Mouse (Mus musculus) liver, adult 2 months (tissue): ENCODE measurements around the gene Insig1.

ENCODE experiments used
- CTCF ChIP-seq: fragments of 200-500 bp; IDR thresholded peaks from 2 replicates; pipeline ENCODE4 v1.5.1; 2011; ENCODE audit warnings: low read depth, low read length, control low read depth
- POLR2A ChIP-seq: fragments of 200-500 bp; IDR thresholded peaks from 2 replicates; pipeline ENCODE4 v1.6.1; 2011; ENCODE audit warnings: low read length, control low read depth; ENCODE audit not compliant: insufficient read depth; ENCODE audit errors: extremely low read depth

DNA sequence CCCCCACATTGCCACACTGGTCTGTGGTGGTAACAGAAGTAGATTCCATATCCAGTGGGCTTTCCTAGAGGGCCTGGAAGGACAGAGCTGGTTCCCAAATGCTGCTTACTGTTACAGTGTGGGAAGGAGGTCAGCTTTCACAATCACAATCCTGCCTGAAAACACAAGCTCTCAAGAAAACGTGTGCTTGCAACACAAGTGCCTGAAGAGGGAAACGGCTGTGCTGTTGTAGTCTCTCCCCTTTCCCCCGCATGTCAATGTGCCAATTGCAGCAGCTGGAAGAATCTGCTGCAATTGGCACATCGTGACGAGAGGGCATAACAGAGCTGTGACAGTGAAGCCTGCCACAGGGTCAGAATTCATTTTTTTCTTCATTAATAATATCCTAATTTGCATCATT, 33.5 kb upstream of the Insig1 start:
- TF ChIP-seq CTCF, result no peak
- no peak for TF ChIP-seq POLR2A
